Mouse (Mus musculus): ENCODE results near the gene Trim40.
A peak's percentile ranks its signal among the peaks of the same experiment; 100 is the strongest.

The Trim40 gene

DNA sequence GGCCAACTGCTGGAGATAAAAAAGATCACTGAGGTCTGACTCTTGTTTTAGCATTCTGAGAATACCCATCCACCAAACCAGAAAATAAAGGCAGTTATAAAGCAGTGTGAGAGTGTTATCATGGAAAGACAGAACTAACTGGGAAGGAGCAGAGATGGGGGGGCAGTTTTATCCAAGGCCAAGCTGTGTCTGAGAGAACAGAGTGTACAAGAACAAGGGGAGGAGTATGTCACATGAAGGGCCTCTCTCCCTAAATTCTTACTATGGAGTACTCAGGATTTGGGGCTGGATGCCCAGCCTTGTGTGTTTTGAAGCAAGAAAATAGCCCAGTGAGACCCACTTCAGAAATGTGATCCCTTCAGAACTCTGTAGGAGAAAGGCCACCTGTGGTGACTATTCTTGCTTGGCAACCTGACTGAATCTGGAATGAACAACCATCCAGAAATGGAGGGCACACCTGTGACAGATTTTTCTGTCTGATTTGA, 48.9 kb downstream of the Trim40 start:
- no peak for DNase-seq (ENCODE audit: low spot score in 2 of 2)

DNA sequence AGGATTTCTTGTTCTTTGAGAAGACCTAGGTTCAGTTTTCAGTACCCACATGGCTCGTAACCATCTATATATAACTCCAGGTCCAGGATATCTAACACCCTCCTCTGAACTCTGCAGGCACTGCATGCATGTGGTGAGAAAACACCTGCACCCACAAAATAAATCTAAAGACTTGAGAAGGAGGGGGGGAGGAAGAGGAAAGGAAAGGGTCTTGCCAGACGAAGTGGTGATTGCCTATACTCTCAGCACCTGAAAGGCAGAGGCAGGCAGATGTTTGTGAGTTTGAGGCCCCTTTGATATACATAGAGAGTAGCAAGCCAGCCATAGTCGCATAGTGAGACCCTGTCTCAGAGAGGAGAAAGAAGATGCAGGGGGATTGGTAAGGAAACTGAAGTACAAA, 50.0 kb downstream of the Trim40 start:
- DNase-seq (ENCODE audit: low spot score in 2 of 2): no peak

DNA sequence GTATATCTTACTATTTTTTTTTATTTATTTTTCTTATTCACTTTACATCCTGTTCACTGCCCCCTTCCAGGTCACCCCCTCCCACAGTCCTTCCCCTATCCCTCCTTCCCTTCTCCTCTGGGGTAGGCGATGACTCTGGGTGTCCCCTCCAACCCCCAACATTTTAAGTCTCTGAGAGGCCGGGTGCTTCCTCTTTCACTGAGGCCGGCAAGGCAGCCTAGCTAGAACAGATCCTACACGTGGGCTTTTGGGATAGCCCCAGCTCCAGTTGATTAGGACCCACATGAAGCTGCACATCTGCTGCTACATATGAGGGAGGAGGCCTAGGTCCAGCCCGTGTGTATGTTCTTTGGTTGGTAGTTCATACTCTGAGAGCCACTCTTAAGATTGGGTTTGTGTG, 50.9 kb downstream of the Trim40 start:
- no peak for DNase-seq (ENCODE audit: low spot score in 2 of 2)

DNA sequence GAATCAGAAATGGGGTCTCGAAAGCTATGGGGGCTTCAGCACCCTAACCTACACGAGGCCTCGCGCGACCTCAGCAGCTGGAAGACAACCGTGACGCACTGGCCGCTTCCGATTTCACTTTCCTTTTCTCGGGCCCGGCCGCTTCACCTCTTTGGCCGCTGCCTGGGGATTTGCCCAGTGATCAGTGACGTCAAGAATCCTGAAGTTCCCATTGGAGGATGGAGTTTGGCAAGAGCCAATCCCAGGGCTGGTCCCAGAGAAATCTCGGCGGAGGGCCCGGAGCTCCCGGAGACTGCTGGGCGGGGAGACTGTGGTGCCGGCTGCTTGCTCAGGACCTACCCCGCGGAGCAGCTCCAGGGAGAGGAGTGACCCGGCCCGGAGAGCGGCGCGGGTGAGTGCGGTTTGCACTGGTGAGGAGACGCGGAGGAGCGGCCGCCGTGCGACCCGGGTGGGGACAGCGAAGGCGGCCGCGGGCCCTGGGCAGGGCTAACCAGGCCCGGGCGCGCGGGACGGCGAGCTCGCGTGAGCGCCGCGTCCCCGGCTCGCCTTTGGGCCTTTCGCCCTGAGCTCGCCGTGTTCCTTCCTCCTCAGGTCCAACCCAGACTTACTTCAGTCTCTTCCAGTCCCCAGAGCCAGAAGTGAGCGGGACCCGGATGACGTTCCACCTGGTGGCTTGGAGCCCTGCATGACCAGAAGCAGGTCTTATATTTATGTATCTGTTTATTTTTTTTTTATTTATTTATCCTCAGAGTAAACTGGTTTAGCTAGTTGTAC, 52.9 kb downstream of the Trim40 start, which contains the start of gene Trim26:
TSS of gene Trim26 (plus strand) at position 261 of the 774 bp plus-strand sequence.
- DNase-seq (ENCODE audit: low spot score in 2 of 2): peak; percentile 95

DNA sequence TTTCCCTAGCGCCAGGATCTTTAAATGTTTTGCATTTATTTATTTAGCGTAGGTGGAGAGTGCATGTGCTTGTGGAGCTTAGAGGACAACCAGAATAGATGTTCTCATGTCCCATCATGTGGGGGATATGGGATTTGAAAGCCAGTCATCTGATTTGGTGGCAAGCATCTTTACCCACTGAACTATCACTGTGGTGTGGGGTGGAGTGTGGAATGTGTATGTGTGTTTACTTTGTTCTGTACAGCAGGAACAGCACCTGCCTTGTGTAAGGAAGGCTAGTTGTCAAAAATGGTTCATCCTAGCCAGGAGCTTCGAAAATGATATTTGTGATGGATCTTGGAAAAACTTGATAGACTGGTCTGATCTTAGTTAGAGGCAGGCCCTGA, 53.5 kb downstream of the Trim40 start:
- DNase-seq (ENCODE audit: low spot score in 2 of 2): no peak

DNA sequence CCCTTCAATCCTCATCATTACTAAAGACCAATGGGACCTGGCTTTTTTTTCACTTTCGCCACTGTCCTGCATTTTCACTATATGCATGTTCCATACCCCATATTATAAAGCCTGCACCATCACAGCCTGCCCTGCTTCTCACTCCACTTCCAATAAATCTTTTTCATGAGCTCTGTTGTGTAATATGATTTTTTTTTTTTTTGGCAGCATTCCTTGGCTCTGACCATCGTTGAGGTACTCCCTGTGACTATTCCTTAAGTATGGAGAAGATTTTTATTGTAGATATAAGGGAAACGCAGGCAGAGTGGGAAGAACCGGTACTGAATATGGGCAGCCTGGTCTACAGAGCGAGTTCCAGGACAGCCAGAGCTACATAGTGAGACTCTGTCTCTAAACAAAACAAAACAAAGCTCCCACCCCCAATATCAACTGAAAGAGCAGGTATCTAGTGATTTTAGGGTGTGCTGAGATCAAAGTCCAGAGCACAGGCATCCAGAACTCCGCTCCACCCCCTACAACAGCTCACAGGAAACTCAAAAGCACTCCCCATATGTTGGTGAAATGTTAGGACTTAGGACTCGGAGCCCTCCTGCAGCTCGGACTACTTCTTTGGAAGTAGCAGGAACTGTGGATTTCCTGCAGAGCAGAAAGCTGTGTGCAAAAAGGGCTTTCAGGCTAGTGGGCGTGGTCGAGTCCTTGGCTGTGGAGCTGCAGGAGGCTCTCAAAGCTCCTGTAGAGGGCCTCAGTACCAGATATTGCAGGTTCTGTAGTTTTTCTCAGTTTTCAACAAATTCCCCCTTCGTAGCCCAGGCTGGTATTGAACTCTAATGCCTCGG, 54.1 kb downstream of the Trim40 start:
- DNase-seq (ENCODE audit: low spot score in 2 of 2): peak; percentile 45 to 49

DNA sequence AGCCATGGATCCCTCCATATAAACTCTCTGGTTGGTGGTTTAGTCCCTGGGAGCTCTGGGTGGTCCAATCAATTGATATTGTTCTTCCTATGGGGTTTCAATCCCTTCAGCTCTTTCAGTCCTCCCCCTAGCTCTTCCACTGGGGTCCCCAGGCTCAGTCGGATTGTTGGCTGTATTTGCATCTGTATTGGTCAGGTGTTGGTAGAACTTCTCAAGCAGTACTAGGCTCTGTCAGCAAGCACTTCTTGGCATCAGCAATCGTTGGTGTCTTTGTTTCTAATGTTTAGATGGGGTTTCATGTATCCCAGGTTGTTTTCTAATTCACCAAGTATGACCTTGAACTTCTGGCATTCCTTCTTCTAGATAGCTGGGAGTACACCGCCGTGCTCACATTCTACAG, 57.2 kb downstream of the Trim40 start:
- no peak for DNase-seq (ENCODE audit: low spot score in 2 of 2)

Measured in frontal cortex, postnatal 14 days (tissue).